Mouse (Mus musculus) kidney, embryonic 16.5 days (tissue): ENCODE measurements at regions not wholly inside any gene's neighbourhood (a gene's known extent, or its start where the extent isn't known, plus 50 kb on each side); places are given as distances from the start of the nearest gene placed in this dataset.

Experiments used
- ATAC-seq: fragments of 200-750 bp; cut with Nextera tagmentation; 2 replicates; pipeline ENCODE4 v1.8.0; 2017; ENCODE audit warnings: moderate TSS enrichment; ENCODE audit not compliant: low FRiP score, low TSS enrichment
- H3K27ac ChIP-seq: fragments of 300-500 bp; sonication (generic); 2 replicates; pipeline ENCODE4 v1.5.1; 2014; ENCODE audit warnings: low read length
- H3K27me3 ChIP-seq: fragments of 300-500 bp; sonication (generic); 2 replicates; pipeline ENCODE4 v1.6.1; 2014; ENCODE audit warnings: low read length, control low read depth, mixed read lengths; ENCODE audit not compliant: insufficient read depth
- H3K36me3 ChIP-seq: fragments of 300-500 bp; sonication (generic); 2 replicates; pipeline ENCODE4 v1.6.1; 2014; ENCODE audit warnings: low read length, control low read depth, mixed read lengths; ENCODE audit not compliant: insufficient read depth
- H3K4me1 ChIP-seq: fragments of 300-500 bp; sonication (generic); 2 replicates; pipeline ENCODE4 v1.6.1; 2014; ENCODE audit warnings: low read length, control low read depth, mixed read lengths; ENCODE audit not compliant: insufficient read depth
- H3K4me2 ChIP-seq: fragments of 300-500 bp; sonication (generic); replicated peaks from 2 replicates; pipeline ENCODE4 v1.6.1; 2014; ENCODE audit warnings: low read depth, low read length
- H3K4me3 ChIP-seq: fragments of 300-500 bp; sonication (generic); 2 replicates; pipeline ENCODE4 v1.5.1; 2014; ENCODE audit warnings: mild to moderate bottlenecking, low read length
- H3K9ac ChIP-seq: fragments of 300-500 bp; sonication (generic); replicated peaks from 2 replicates; pipeline ENCODE4 v1.6.1; 2014; ENCODE audit warnings: low read length
- H3K9me3 ChIP-seq: fragments of 300-500 bp; sonication (generic); 2 replicates; pipeline ENCODE4 v1.6.1; 2016; ENCODE audit warnings: low read length, control low read depth
- WGBS: fragments of 180-500 bp; shearing (Covaris S2); extraction: QIAGEN DNeasy Blood & Tissue Kit; methylation state at CpG from one replicate; pipeline ENCODE4 v1.1.7; 2014; 5-methylcytosine and 5-hydroxymethylcytosine counted together

GRCm38 (mm10) chr9:30536508-30537100, 109.7 kb downstream of the Snx19 start:
- H3K4me2 ChIP-seq = no peak overlapping the region
- H3K9ac ChIP-seq = no peak overlapping the region
- 52% methylated on average over 8 of the region's 8 CpGs for WGBS
- no peak overlapping the region for H3K27ac ChIP-seq
- no peaks in the 10 kb centered on the region for H3K27me3 ChIP-seq
- no peaks in the 10 kb centered on the region for H3K36me3 ChIP-seq
- no peak for ATAC-seq
- no peaks in the 10 kb centered on the region for H3K9me3 ChIP-seq
- H3K4me3 ChIP-seq = no peak overlapping the region
- H3K4me1 ChIP-seq = no peaks in the 10 kb centered on the region

GRCm38 (mm10) chr9:30534961-30535360, 108.1 kb downstream of the Snx19 start:
- WGBS = 60% methylated on average over 4 of the region's 4 CpGs
- H3K9ac ChIP-seq = no peak overlapping the region
- ATAC-seq = no peak
- H3K4me1 ChIP-seq = no peaks in the 10 kb centered on the region
- no peaks in the 10 kb centered on the region for H3K27me3 ChIP-seq
- no peak overlapping the region for H3K27ac ChIP-seq
- no peaks in the 10 kb centered on the region for H3K9me3 ChIP-seq
- no peaks in the 10 kb centered on the region for H3K36me3 ChIP-seq
- H3K4me3 ChIP-seq = no peak overlapping the region
- H3K4me2 ChIP-seq = no peak overlapping the region

GRCm38 (mm10) chr9:30533780-30534343, 107.0 kb downstream of the Snx19 start:
- no peak overlapping the region for H3K4me3 ChIP-seq
- WGBS = 85% methylated on average over 11 of the region's 11 CpGs
- H3K36me3 ChIP-seq = no peaks in the 10 kb centered on the region
- H3K4me2 ChIP-seq = no peak overlapping the region
- no peaks in the 10 kb centered on the region for H3K27me3 ChIP-seq
- ATAC-seq = no peak
- H3K4me1 ChIP-seq = no peaks in the 10 kb centered on the region
- H3K27ac ChIP-seq = no peak overlapping the region
- no peak overlapping the region for H3K9ac ChIP-seq
- no peaks in the 10 kb centered on the region for H3K9me3 ChIP-seq

GRCm38 (mm10) chr9:30533091-30533779, 106.3 kb downstream of the Snx19 start:
- Histone ChIP-seq H3K36me3 (no peaks in the 10 kb centered on the region), H3K9me3 (no peaks in the 10 kb centered on the region), H3K27ac (no peak overlapping the region), H3K4me3 (no peak overlapping the region), H3K27me3 (no peaks in the 10 kb centered on the region), H3K4me1 (no peaks in the 10 kb centered on the region), H3K4me2 (no peak overlapping the region), H3K9ac (no peak overlapping the region)
- 69% methylated on average over 9 of the region's 9 CpGs for WGBS
- ATAC-seq = no peak

GRCm38 (mm10) chr9:30525086-30525485, 98.2 kb downstream of the Snx19 start:
- Histone ChIP-seq H3K9ac (no peak overlapping the region), H3K4me1 (0 out of 2 replicates have a peak, but pooled peaks cover 4% of the 10 kb centered on the region), H3K4me3 (no peak overlapping the region), H3K27me3 (no peaks in the 10 kb centered on the region), H3K4me2 (no peak overlapping the region), H3K9me3 (no peaks in the 10 kb centered on the region), H3K27ac (no peak overlapping the region), H3K36me3 (no peaks in the 10 kb centered on the region)
- ATAC-seq = no peak
- WGBS = 39% methylated on average over 5 of the region's 5 CpGs

GRCm38 (mm10) chr9:30524401-30525066, 97.6 kb downstream of the Snx19 start:
- H3K27me3 ChIP-seq = no peaks in the 10 kb centered on the region
- WGBS = 85% methylated on average over 6 of the region's 6 CpGs
- no peak overlapping the region for H3K27ac ChIP-seq
- no peak for ATAC-seq
- no peak overlapping the region for H3K9ac ChIP-seq
- H3K9me3 ChIP-seq = no peaks in the 10 kb centered on the region
- no peaks in the 10 kb centered on the region for H3K36me3 ChIP-seq
- H3K4me1 ChIP-seq = 0 out of 2 replicates have a peak, but pooled peaks cover 4% of the 10 kb centered on the region
- no peak overlapping the region for H3K4me2 ChIP-seq
- no peak overlapping the region for H3K4me3 ChIP-seq

GRCm38 (mm10) chr9:30523852-30524251, 96.9 kb downstream of the Snx19 start:
- no peak overlapping the region for H3K27ac ChIP-seq
- no peak for ATAC-seq
- H3K9ac ChIP-seq = no peak overlapping the region
- no peaks in the 10 kb centered on the region for H3K36me3 ChIP-seq
- 0 out of 2 replicates have a peak, but pooled peaks cover 4% of the 10 kb centered on the region for H3K4me1 ChIP-seq
- no peaks in the 10 kb centered on the region for H3K27me3 ChIP-seq
- H3K4me3 ChIP-seq = no peak overlapping the region
- H3K9me3 ChIP-seq = no peaks in the 10 kb centered on the region
- 88% methylated on average over 2 of the region's 2 CpGs for WGBS
- H3K4me2 ChIP-seq = no peak overlapping the region

- Histone ChIP-seq H3K4me1 (0 out of 2 replicates have a peak, but pooled peaks cover 4% of the 10 kb centered on the region), H3K27ac (no peak overlapping the region), H3K27me3 (no peaks in the 10 kb centered on the region), H3K4me3 (no peak overlapping the region), H3K9ac (no peak overlapping the region), H3K36me3 (no peaks in the 10 kb centered on the region), H3K4me2 (no peak overlapping the region), H3K9me3 (no peaks in the 10 kb centered on the region)
- WGBS = 78% methylated on average over 10 of the region's 10 CpGs
- no peak for ATAC-seq
Observed at GRCm38 (mm10) chr9:30522595-30523350, 95.9 kb downstream of the Snx19 start.

GRCm38 (mm10) chr9:30521556-30522240, 94.8 kb downstream of the Snx19 start:
- no peaks in the 10 kb centered on the region for H3K27me3 ChIP-seq
- WGBS = 93% methylated on average over 6 of the region's 6 CpGs
- no peak overlapping the region for H3K4me2 ChIP-seq
- H3K9me3 ChIP-seq = no peaks in the 10 kb centered on the region
- H3K36me3 ChIP-seq = no peaks in the 10 kb centered on the region
- H3K9ac ChIP-seq = no peak overlapping the region
- H3K4me3 ChIP-seq = no peak overlapping the region
- no peak overlapping the region for H3K27ac ChIP-seq
- ATAC-seq = no peak
- 0 out of 2 replicates have a peak, but pooled peaks cover 4% of the 10 kb centered on the region for H3K4me1 ChIP-seq
